Mouse (Mus musculus) cerebellum, postnatal 10 days (tissue): ENCODE measurements at regions not wholly inside any gene's neighbourhood (a gene's known extent, or its start where the extent isn't known, plus 50 kb on each side); places are given as distances from the start of the nearest gene placed in this dataset.
"Not testable (repeated sequence)": the region's sequence is repeated elsewhere in the genome, so short reads cannot be mapped to it uniquely, and the experiment has no call there.

Source experiments
- DNase-seq, 2 experiments: peaks; one replicate each; pipeline ENCODE4 v3.0.0; 2021; ENCODE audit warnings: mixed read lengths in 2 of 2

DNA sequence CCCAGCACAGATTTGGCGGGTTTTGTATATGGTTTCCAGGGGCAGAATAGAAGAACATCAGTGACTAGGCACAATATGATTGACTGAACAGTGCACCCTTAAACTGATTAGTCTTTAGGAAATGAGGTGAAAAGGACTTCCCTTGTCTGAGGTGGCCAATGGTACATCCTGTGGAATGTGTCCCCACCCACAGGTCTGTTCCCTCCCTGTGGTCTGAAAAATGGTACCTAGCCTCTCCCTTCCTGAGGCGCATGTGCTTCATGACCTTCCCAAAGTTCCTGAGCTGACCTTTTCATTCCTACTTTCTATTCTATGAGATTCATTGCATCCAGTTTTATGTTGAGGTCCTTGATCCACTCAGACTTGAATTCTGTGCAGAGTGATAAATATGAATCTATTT, 76.0 kb downstream of the Zfp97 start:
- not testable (repeated sequence) for DNase-seq

DNA sequence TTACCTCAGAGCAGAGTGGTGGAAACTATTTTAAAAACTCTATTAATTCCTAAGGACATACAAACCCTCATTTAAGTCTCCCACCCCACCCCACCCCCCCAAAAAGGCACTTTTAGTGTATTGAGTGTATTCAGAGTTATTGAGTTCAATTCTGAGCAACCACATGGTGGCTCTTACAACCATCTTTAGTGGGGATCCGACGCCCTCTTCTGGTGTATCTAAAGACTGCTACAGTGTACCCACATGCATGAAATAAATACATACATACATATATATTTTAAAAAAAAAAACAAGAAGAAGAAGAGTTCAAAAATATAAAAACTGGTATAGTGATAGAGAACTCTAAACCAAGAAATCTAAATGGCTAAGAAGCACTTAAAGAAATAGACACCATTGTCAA, 107.9 kb downstream of the Zfp97 start:
- no peak for DNase-seq

DNA sequence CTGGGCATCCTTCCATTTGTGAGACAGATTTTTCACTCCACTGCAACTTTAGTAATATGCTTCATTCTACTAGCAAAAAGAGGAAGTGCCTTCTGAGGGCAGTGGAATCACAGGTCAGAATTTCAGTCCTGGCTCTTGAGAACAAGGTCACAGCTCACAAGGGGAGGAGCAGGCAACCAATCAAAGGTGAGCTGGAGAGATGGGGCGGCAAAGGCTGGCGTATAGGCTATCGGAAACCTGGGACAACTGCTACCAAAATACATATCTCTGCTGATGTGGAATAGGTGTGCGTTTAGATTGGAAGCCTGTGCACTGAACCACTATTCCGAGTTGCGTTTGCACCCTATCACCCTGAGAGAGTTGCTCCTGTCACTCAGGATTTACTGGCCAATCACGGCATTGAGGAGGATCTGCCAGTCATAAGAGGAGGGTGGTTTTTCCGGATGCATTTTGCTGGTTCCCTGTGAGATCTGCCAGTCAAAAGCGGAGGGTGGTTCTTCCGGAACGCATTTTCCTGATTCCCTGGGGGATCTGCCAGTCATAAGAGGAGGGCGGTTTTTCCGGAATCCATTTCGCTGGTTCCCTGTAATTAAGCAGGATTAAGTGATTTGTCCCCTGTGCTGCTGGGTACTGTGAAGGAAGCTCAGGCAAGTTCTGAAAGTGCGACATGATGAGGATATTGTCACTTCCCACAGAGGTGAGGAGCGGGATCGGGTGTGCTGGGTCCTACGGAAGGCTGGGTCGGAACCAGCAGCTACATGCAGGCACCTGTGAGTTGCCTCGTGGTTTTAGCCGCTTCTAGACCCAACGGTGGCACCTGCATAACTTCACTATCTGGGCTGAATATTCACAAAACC, 113.3 kb downstream of the Zfp97 start:
- peak; percentile 92 to 93 for DNase-seq

DNA sequence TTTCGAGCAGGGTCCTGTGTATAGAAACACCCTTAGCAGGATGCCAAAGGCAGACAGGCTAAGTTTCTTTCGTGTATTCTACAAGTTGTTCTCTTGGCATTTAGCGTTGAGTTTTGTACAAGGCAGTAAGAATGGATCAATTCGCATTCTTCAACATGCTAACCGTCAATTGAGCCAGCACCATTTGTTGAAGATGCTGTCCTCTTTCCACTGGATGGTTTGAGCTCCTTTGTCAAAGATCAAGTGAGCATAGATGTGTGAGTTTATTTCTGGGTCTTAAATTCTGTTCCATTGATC, 113.9 kb downstream of the Zfp97 start:
- not testable (repeated sequence) for DNase-seq
